Mouse (Mus musculus) neural tube, embryonic 11.5 days (tissue): ENCODE measurements around the gene Adarb1. TPM values are rescaled to one million over a fixed set of nuclear protein-coding genes. Genes with fewer than 3 reads are reported as not detected.

Experiments used
- ATAC-seq: fragments of 200-750 bp; cut with Nextera tagmentation; 2 replicates; pipeline ENCODE4 v1.8.0; 2017; ENCODE audit warnings: moderate number of reproducible peaks, mild to moderate bottlenecking, moderate TSS enrichment, moderate library complexity; ENCODE audit not compliant: insufficient read depth, low FRiP score, low TSS enrichment
- DNase-seq: peaks from one replicate; pipeline ENCODE4 v3.0.0-alpha.2; 2015; ENCODE audit warnings: low spot score
- H3K27ac ChIP-seq: fragments of 300-500 bp; sonication (generic); 2 replicates; pipeline ENCODE4 v1.5.1; 2014; ENCODE audit warnings: low read depth, mild to moderate bottlenecking, low read length
- H3K27me3 ChIP-seq: fragments of 300-500 bp; sonication (generic); 2 replicates; pipeline ENCODE4 v1.6.1; 2014; ENCODE audit warnings: mild to moderate bottlenecking, low read length, mixed read lengths; ENCODE audit not compliant: control insufficient read depth, insufficient read depth
- H3K36me3 ChIP-seq: fragments of 300-500 bp; sonication (generic); 2 replicates; pipeline ENCODE4 v1.6.1; 2014; ENCODE audit warnings: mild to moderate bottlenecking, low read length, moderate library complexity, mixed read lengths; ENCODE audit not compliant: control insufficient read depth, insufficient read depth
- H3K4me1 ChIP-seq: fragments of 300-500 bp; sonication (generic); 2 replicates; pipeline ENCODE4 v1.6.1; 2014; ENCODE audit warnings: low read length, mixed read lengths; ENCODE audit not compliant: control insufficient read depth, insufficient read depth
- H3K4me2 ChIP-seq: fragments of 300-500 bp; sonication (generic); 2 replicates; pipeline ENCODE4 v1.6.1; 2014; ENCODE audit warnings: low read depth, mild to moderate bottlenecking, moderate library complexity
- H3K4me3 ChIP-seq: fragments of 300-500 bp; sonication (generic); 2 replicates; pipeline ENCODE4 v1.5.1; 2014; ENCODE audit warnings: low read depth, low read length
- H3K9ac ChIP-seq: fragments of 300-500 bp; sonication (generic); 2 replicates; pipeline ENCODE4 v1.6.1; 2014; ENCODE audit warnings: mild to moderate bottlenecking, low read length
- H3K9me3 ChIP-seq: fragments of 300-500 bp; sonication (generic); 2 replicates; pipeline ENCODE4 v1.6.1; 2016; ENCODE audit warnings: low read length; ENCODE audit not compliant: control insufficient read depth
- WGBS: fragments of 180-500 bp; shearing (Covaris S2); extraction: QIAGEN DNeasy Blood & Tissue Kit; methylation state at CpG from one replicate; pipeline ENCODE4 v1.1.7; 2014; 5-methylcytosine and 5-hydroxymethylcytosine counted together
- polyA plus RNA-seq: library from polyadenylated mRNA; unstranded; fragments of >200 nt; fragmentation: Nextera tagmentation; extraction: Ambion mirVana; gene quantifications from 2 replicates; pipeline ENCODE4 v1.2.1, GENCODE M21; 2014

Gene Adarb1
- polyA plus RNA-seq, 1 experiment from 2014 or later, result 5.1 TPM

GRCm38 (mm10) chr10:77406486-77406885 is 11.6 kb downstream of the Adarb1 start:
- Histone ChIP-seq H3K36me3 (no peaks in the 10 kb centered on the region), H3K27me3 (no peaks in the 10 kb centered on the region), H3K4me3 (no peak overlapping the region), H3K27ac (no peak overlapping the region), H3K4me1 (no peaks in the 10 kb centered on the region), H3K9me3 (no peaks in the 10 kb centered on the region), H3K9ac (no peak overlapping the region), H3K4me2 (no peak overlapping the region)
- 86% methylated on average over 6 of the region's 6 CpGs for WGBS
- ATAC-seq, result no peak
- no peak for DNase-seq

- 75% methylated on average over 1 of the region's 1 CpGs for WGBS
- no peak for ATAC-seq
- DNase-seq, result no peak
Measured at GRCm38 (mm10) chr10:77402463-77402862, 15.6 kb downstream of the Adarb1 start.

GRCm38 (mm10) chr10:77401039-77401438 is 17.0 kb downstream of the Adarb1 start:
- Histone ChIP-seq H3K4me3 (no peak overlapping the region), H3K36me3 (no peaks in the 10 kb centered on the region), H3K27ac (no peak overlapping the region), H3K4me2 (no peak overlapping the region), H3K27me3 (no peaks in the 10 kb centered on the region), H3K9ac (no peak overlapping the region), H3K9me3 (no peaks in the 10 kb centered on the region), H3K4me1 (no peaks in the 10 kb centered on the region)
- 94% methylated on average over 6 of the region's 6 CpGs for WGBS
- ATAC-seq (no peak), DNase-seq (no peak)

More at GRCm38 (mm10) chr10:77402463-77402862, 15.6 kb downstream of the Adarb1 start:
- no peaks in the 10 kb centered on the region for H3K4me1 ChIP-seq
- no peak overlapping the region for H3K9ac ChIP-seq
- H3K4me3 ChIP-seq, result no peak overlapping the region
- H3K36me3 ChIP-seq, result no peaks in the 10 kb centered on the region
- no peak overlapping the region for H3K27ac ChIP-seq
- no peaks in the 10 kb centered on the region for H3K27me3 ChIP-seq
- H3K9me3 ChIP-seq, result no peaks in the 10 kb centered on the region
- no peak overlapping the region for H3K4me2 ChIP-seq

- Histone ChIP-seq H3K27me3 (no peaks in the 10 kb centered on the region), H3K4me2 (no peak overlapping the region), H3K36me3 (no peaks in the 10 kb centered on the region), H3K27ac (no peak overlapping the region), H3K4me3 (no peak overlapping the region), H3K4me1 (no peaks in the 10 kb centered on the region), H3K9me3 (no peaks in the 10 kb centered on the region), H3K9ac (no peak overlapping the region)
- WGBS, result 93% methylated on average over 5 of the region's 5 CpGs
- DNase-seq (no peak), ATAC-seq (no peak)
Measured at GRCm38 (mm10) chr10:77399938-77400337, 18.1 kb downstream of the Adarb1 start.

GRCm38 (mm10) chr10:77398082-77398481 is 20.0 kb downstream of the Adarb1 start:
- ATAC-seq, result no peak
- 79% methylated on average over 3 of the region's 3 CpGs for WGBS
- H3K27ac ChIP-seq, result no peak overlapping the region

GRCm38 (mm10) chr10:77397056-77397642 is 20.9 kb downstream of the Adarb1 start:
- DNase-seq (no peak), ATAC-seq (no peak)
- WGBS, result 85% methylated on average over 6 of the region's 6 CpGs
- Histone ChIP-seq H3K27ac (no peak overlapping the region), H3K4me2 (no peak overlapping the region), H3K9ac (no peak overlapping the region), H3K27me3 (no peaks in the 10 kb centered on the region), H3K4me3 (no peak overlapping the region), H3K36me3 (no peaks in the 10 kb centered on the region), H3K4me1 (no peaks in the 10 kb centered on the region), H3K9me3 (no peaks in the 10 kb centered on the region)

More at GRCm38 (mm10) chr10:77398082-77398481, 20.0 kb downstream of the Adarb1 start:
- no peak overlapping the region for H3K4me3 ChIP-seq
- H3K4me1 ChIP-seq, result no peaks in the 10 kb centered on the region
- DNase-seq, result no peak
- no peaks in the 10 kb centered on the region for H3K27me3 ChIP-seq
- H3K36me3 ChIP-seq, result no peaks in the 10 kb centered on the region
- H3K9me3 ChIP-seq, result no peaks in the 10 kb centered on the region
- no peak overlapping the region for H3K9ac ChIP-seq
- no peak overlapping the region for H3K4me2 ChIP-seq

GRCm38 (mm10) chr10:77396015-77396414 is 22.1 kb downstream of the Adarb1 start:
- Histone ChIP-seq H3K36me3 (no peaks in the 10 kb centered on the region), H3K9me3 (no peaks in the 10 kb centered on the region), H3K4me3 (no peak overlapping the region), H3K27me3 (no peaks in the 10 kb centered on the region), H3K4me2 (no peak overlapping the region), H3K27ac (no peak overlapping the region), H3K9ac (no peak overlapping the region), H3K4me1 (no peaks in the 10 kb centered on the region)
- WGBS, result 93% methylated on average over 1 of the region's 1 CpGs
- ATAC-seq (no peak), DNase-seq (no peak)

- Histone ChIP-seq H3K9me3 (no peaks in the 10 kb centered on the region), H3K4me2 (no peak overlapping the region)
Measured at GRCm38 (mm10) chr10:77391072-77391471, 27.0 kb downstream of the Adarb1 start.

GRCm38 (mm10) chr10:77387558-77387957 is 30.5 kb downstream of the Adarb1 start:
- Histone ChIP-seq H3K27me3 (no peaks in the 10 kb centered on the region), H3K9me3 (no peaks in the 10 kb centered on the region), H3K4me3 (no peak overlapping the region), H3K9ac (no peak overlapping the region), H3K27ac (no peak overlapping the region), H3K36me3 (no peaks in the 10 kb centered on the region), H3K4me2 (no peak overlapping the region), H3K4me1 (no peaks in the 10 kb centered on the region)
- DNase-seq, result no peak
- WGBS, result 89% methylated on average over 1 of the region's 1 CpGs
- ATAC-seq, result no peak

More at GRCm38 (mm10) chr10:77391072-77391471, 27.0 kb downstream of the Adarb1 start:
- Histone ChIP-seq H3K9ac (no peak overlapping the region), H3K27ac (no peak overlapping the region), H3K4me3 (no peak overlapping the region), H3K4me1 (no peaks in the 10 kb centered on the region), H3K27me3 (no peaks in the 10 kb centered on the region), H3K36me3 (no peaks in the 10 kb centered on the region)
- 91% methylated on average over 6 of the region's 6 CpGs for WGBS
- DNase-seq (no peak), ATAC-seq (no peak)
